8 mouse cellular contexts compared by ENCODE assay signal in genomic region chr10:7682249-7682648, GRCm38 (mm10). TPM values are rescaled to one million over a fixed set of nuclear protein-coding genes. Genes with fewer than 3 reads are reported as not detected.
DNase-seq lines count a peak whose midpoint lies in the region; ATAC-seq and TF ChIP-seq lines count a peak whose summit lies in the region.

No protein-coding gene starts in this region.

- peak overlapping the region; percentile 22; the same call in 1 of the 2 replicates for H3K4me3 ChIP-seq in testis, adult 2 months (ENCODE audit: control insufficient read depth, low read depth, low read length)
- H3K4me3 ChIP-seq in forebrain, embryonic 14.5 days (ENCODE audit: low read depth, low read length): peak overlapping the region; percentile 99
- H3K4me3 ChIP-seq in liver, embryonic 11.5 days (ENCODE audit: low read depth, low read length): peak overlapping the region; percentile 95
- H3K4me3 ChIP-seq in stomach, postnatal 0 days (ENCODE audit: low read depth, low read length): peak overlapping the region; percentile 98

- no peak overlapping the region for H3K27ac ChIP-seq in testis, adult 2 months (ENCODE audit: control insufficient read depth, insufficient read depth, low read depth, low read length)
- no peak overlapping the region for H3K27ac ChIP-seq in forebrain, embryonic 14.5 days (ENCODE audit: low read depth, low read length)
- H3K27ac ChIP-seq in liver, embryonic 11.5 days (ENCODE audit: low read depth, low read length): no peak overlapping the region
- H3K27ac ChIP-seq in stomach, postnatal 0 days (replicated peaks): no peak overlapping the region

- H3K4me1 ChIP-seq in testis, adult 2 months (ENCODE audit: control insufficient read depth, insufficient read depth, low read length): peaks cover 4% of the 10 kb centered on the region
- H3K4me1 ChIP-seq in forebrain, embryonic 14.5 days (ENCODE audit: control insufficient read depth, insufficient read depth, low read length): peaks cover 19% of the 10 kb centered on the region
- peaks cover 12% of the 10 kb centered on the region for H3K4me1 ChIP-seq in liver, embryonic 11.5 days (replicated peaks; ENCODE audit: control insufficient read depth, insufficient read depth, low read length)
- peaks cover 6% of the 10 kb centered on the region; the same call in 1 of the 2 replicates for H3K4me1 ChIP-seq in stomach, postnatal 0 days (replicated peaks; ENCODE audit: control insufficient read depth, insufficient read depth)

- no peak for TF ChIP-seq POLR2A in testis, adult 2 months (IDR thresholded peaks at IDR 0.05; ENCODE audit: control insufficient read depth, low read depth, low read length)

- H3K4me2 ChIP-seq in forebrain, embryonic 14.5 days (ENCODE audit: low read length): peak overlapping the region; percentile 69
- peak overlapping the region; percentile 86 for H3K4me2 ChIP-seq in liver, embryonic 11.5 days
- peak overlapping the region; percentile 74 for H3K4me2 ChIP-seq in stomach, postnatal 0 days (replicated peaks; ENCODE audit: low read depth)

- no peak for ATAC-seq in forebrain, embryonic 14.5 days
- ATAC-seq in liver, embryonic 11.5 days (replicated peaks; ENCODE audit: low FRiP score): no peak
- ATAC-seq in stomach, postnatal 0 days (ENCODE audit: low FRiP score, low TSS enrichment): no peak
- no peak for ATAC-seq in megakaryocyte progenitor cell, adult 5-6 weeks (replicated peaks; ENCODE audit: poor library complexity)

- peak overlapping the region; percentile 99 for H3K9ac ChIP-seq in forebrain, embryonic 14.5 days (ENCODE audit: low read length)
- peak overlapping the region; percentile 98 for H3K9ac ChIP-seq in liver, embryonic 11.5 days (ENCODE audit: low read depth, low read length)
- no peak overlapping the region; the same call in 1 of the 2 replicates for H3K9ac ChIP-seq in stomach, postnatal 0 days (ENCODE audit: low read length)

- H3K36me3 ChIP-seq in testis, adult 2 months (ENCODE audit: control insufficient read depth, insufficient read depth, low read length): peaks cover 2% of the 10 kb centered on the region; the same call in 1 of the 2 replicates
- peaks cover 20% of the 10 kb centered on the region for H3K36me3 ChIP-seq in forebrain, embryonic 14.5 days (ENCODE audit: control insufficient read depth, insufficient read depth, low read length)
- H3K36me3 ChIP-seq in liver, embryonic 11.5 days (ENCODE audit: control insufficient read depth, insufficient read depth, low read length): peaks cover 15% of the 10 kb centered on the region
- H3K36me3 ChIP-seq in stomach, postnatal 0 days (ENCODE audit: control insufficient read depth, insufficient read depth, low read length): no peaks in the 10 kb centered on the region

- no peaks in the 10 kb centered on the region for H3K27me3 ChIP-seq in testis, adult 2 months (ENCODE audit: control insufficient read depth, insufficient read depth, low read length)
- no peaks in the 10 kb centered on the region for H3K27me3 ChIP-seq in forebrain, embryonic 14.5 days (replicated peaks; ENCODE audit: control insufficient read depth, insufficient read depth, low read length)
- H3K27me3 ChIP-seq in liver, embryonic 11.5 days (replicated peaks; ENCODE audit: control insufficient read depth, insufficient read depth, low read length): no peaks in the 10 kb centered on the region
- no peaks in the 10 kb centered on the region for H3K27me3 ChIP-seq in stomach, postnatal 0 days (ENCODE audit: control insufficient read depth, insufficient read depth, low read length)

- 52% methylated on average over 3 of the region's 3 CpGs for WGBS in forebrain, embryonic 14.5 days
- WGBS in liver, embryonic 11.5 days: 43% methylated on average over 3 of the region's 3 CpGs
- 23% methylated on average over 3 of the region's 3 CpGs for WGBS in stomach, postnatal 0 days

- TF ChIP-seq EP300 in stomach, postnatal 0 days (optimal IDR thresholded peaks at IDR 0.05): no peak

- DNase-seq in testis, postnatal 14 days (ENCODE audit: low spot score): no peak
- DNase-seq in forebrain, embryonic 14.5 days (ENCODE audit: low spot score): no peak
- no peak for DNase-seq in liver, embryonic 11.5 days (ENCODE audit: low spot score)
- no peak for DNase-seq in stomach, postnatal 0 days (ENCODE audit: low spot score)
- DNase-seq in urinary bladder, postnatal 10 days (ENCODE audit: low spot score): no peak
- no peak for DNase-seq in layer of hippocampus, postnatal 25 days (ENCODE audit: extremely low spot score in 1 of 2, low spot score in 1 of 2)

- TF ChIP-seq CTCF in testis, adult 2 months (IDR thresholded peaks at IDR 0.05; ENCODE audit: control insufficient read depth, insufficient read depth, insufficient replicate concordance, low read depth, low read length): no peak
- TF ChIP-seq CTCF in stomach, postnatal 0 days (IDR thresholded peaks at IDR 0.05; ENCODE audit: low read depth): no peak

- H3K9me3 ChIP-seq in forebrain, embryonic 14.5 days (replicated peaks; ENCODE audit: control insufficient read depth, low read length): no peaks in the 10 kb centered on the region
- H3K9me3 ChIP-seq in liver, embryonic 11.5 days (ENCODE audit: control insufficient read depth, low read length): no peaks in the 10 kb centered on the region
- H3K9me3 ChIP-seq in stomach, postnatal 0 days (ENCODE audit: control insufficient read depth, low read length): no peaks in the 10 kb centered on the region

RNA-seq across cellular contexts. Expression of gene Lats1, which starts 1.2 kb away (rescaled TPM):
- polyA plus RNA-seq in testis, adult 2 months (2012; rRNA removed): 11.8 and 12.9 TPM in 2 replicates
- 12.8 and 13.7 TPM in 2 replicates for polyA plus RNA-seq in forebrain, embryonic 14.5 days (2014; fragmentation: Nextera tagmentation; extraction: Ambion mirVana)
- 7.7 and 7.9 TPM in 2 replicates for polyA plus RNA-seq in liver, embryonic 11.5 days (2014; fragmentation: Nextera tagmentation; extraction: Ambion mirVana)
- 4.7 TPM in 2 replicates for polyA plus RNA-seq in stomach, postnatal 0 days (2015; fragmentation: Nextera tagmentation; extraction: Ambion mirVana)
- 10 to 100 TPM; 34.6 to 40.2 TPM for total RNA-seq in layer of hippocampus, postnatal 25 days (2021)
- total RNA-seq in megakaryocyte progenitor cell, adult 5-6 weeks (2015): 23.0 and 27.3 TPM in 2 replicates
- total RNA-seq in megakaryocyte progenitor cell, adult 5-6 weeks (2017): 13.7 and 14.0 TPM in 2 replicates

RNA-seq across cellular contexts. Expression of gene Pcmt1, which starts 1.3 kb away (rescaled TPM):
- polyA plus RNA-seq in testis, adult 2 months (2012; rRNA removed): 187 and 212 TPM in 2 replicates
- polyA plus RNA-seq in forebrain, embryonic 14.5 days (2014; fragmentation: Nextera tagmentation; extraction: Ambion mirVana): 171 and 172 TPM in 2 replicates
- 137 and 143 TPM in 2 replicates for polyA plus RNA-seq in liver, embryonic 11.5 days (2014; fragmentation: Nextera tagmentation; extraction: Ambion mirVana)
- polyA plus RNA-seq in stomach, postnatal 0 days (2015; fragmentation: Nextera tagmentation; extraction: Ambion mirVana): 61.0 and 65.7 TPM in 2 replicates
- total RNA-seq in layer of hippocampus, postnatal 25 days (2021): 100 to 1,000 TPM; 148 to 161 TPM
- 68.3 and 83.4 TPM in 2 replicates for total RNA-seq in megakaryocyte progenitor cell, adult 5-6 weeks (2015)
- total RNA-seq in megakaryocyte progenitor cell, adult 5-6 weeks (2017): 64.3 and 66.6 TPM in 2 replicates

RNA-seq across cellular contexts. Expression of gene Nup43, which starts 14.9 kb away (rescaled TPM):
- polyA plus RNA-seq in testis, adult 2 months (2012; rRNA removed): 26.0 and 27.5 TPM in 2 replicates
- 43.2 and 46.7 TPM in 2 replicates for polyA plus RNA-seq in forebrain, embryonic 14.5 days (2014; fragmentation: Nextera tagmentation; extraction: Ambion mirVana)
- 66.1 and 68.3 TPM in 2 replicates for polyA plus RNA-seq in liver, embryonic 11.5 days (2014; fragmentation: Nextera tagmentation; extraction: Ambion mirVana)
- 16.7 and 17.5 TPM in 2 replicates for polyA plus RNA-seq in stomach, postnatal 0 days (2015; fragmentation: Nextera tagmentation; extraction: Ambion mirVana)
- 1 to 10 TPM; 5.6 to 6.1 TPM for total RNA-seq in layer of hippocampus, postnatal 25 days (2021)
- total RNA-seq in megakaryocyte progenitor cell, adult 5-6 weeks (2015): 38.0 and 50.3 TPM in 2 replicates
- 31.2 and 37.1 TPM in 2 replicates for total RNA-seq in megakaryocyte progenitor cell, adult 5-6 weeks (2017)

RNA-seq across cellular contexts. Expression of gene Katna1, which starts 43.6 kb away (rescaled TPM):
- polyA plus RNA-seq in testis, adult 2 months (2012; rRNA removed): 4.3 and 5.2 TPM in 2 replicates
- 45.2 and 45.9 TPM in 2 replicates for polyA plus RNA-seq in forebrain, embryonic 14.5 days (2014; fragmentation: Nextera tagmentation; extraction: Ambion mirVana)
- 63.6 and 68.0 TPM in 2 replicates for polyA plus RNA-seq in liver, embryonic 11.5 days (2014; fragmentation: Nextera tagmentation; extraction: Ambion mirVana)
- polyA plus RNA-seq in stomach, postnatal 0 days (2015; fragmentation: Nextera tagmentation; extraction: Ambion mirVana): 40.2 and 42.5 TPM in 2 replicates
- total RNA-seq in layer of hippocampus, postnatal 25 days (2021): 10 to 100 TPM; 13.4 to 16.1 TPM
- total RNA-seq in megakaryocyte progenitor cell, adult 5-6 weeks (2015): 59.4 and 80.0 TPM in 2 replicates
- total RNA-seq in megakaryocyte progenitor cell, adult 5-6 weeks (2017): 54.3 and 56.4 TPM in 2 replicates

Comparison
In these comparisons a context has a peak if more than half of its experiments do, and no peak if none do; other contexts are left out.
1. H3K4me3 ChIP-seq: peak in every context shown above with its lines; median percentile 99 in forebrain, embryonic 14.5 days; 98 in stomach, postnatal 0 days; 95 in liver, embryonic 11.5 days; 22 in testis, adult 2 months.